Mouse (Mus musculus) v-Abl transformed pro-B cells (cell line): ENCODE data around the gene Ano8.

ENCODE experiments used
- in situ Hi-C, 2 experiments: fragments of 400-800 bp; cut with MboI; formaldehyde crosslinking; loops; one replicate each; pipeline ENCODE4 v1.15.1; 2025; ENCODE audit not compliant: unreplicated experiment in 2 of 2

The Ano8 gene

GRCm38 (mm10) chr8:71504349-71504748 is 18.6 kb upstream of the Ano8 start:
- in situ Hi-C loops, result no loop called here

GRCm38 (mm10) chr8:71498816-71499690 is 13.3 kb upstream of the Ano8 start:
- in situ Hi-C loops, result no loop called here

GRCm38 (mm10) chr8:71497881-71498501 is 12.2 kb upstream of the Ano8 start:
- in situ Hi-C loops, result no loop called here

GRCm38 (mm10) chr8:71497077-71497645 is 11.4 kb upstream of the Ano8 start:
- in situ Hi-C loops, result no loop called here

- in situ Hi-C loops, result no loop called here
These were observed 10.7 kb upstream of the Ano8 start for GRCm38 (mm10) chr8:71496481-71496880.

- in situ Hi-C loops, result no loop called here
These were observed 10.0 kb upstream of the Ano8 start for GRCm38 (mm10) chr8:71495811-71496210.

GRCm38 (mm10) chr8:71495039-71495438 is 9.3 kb upstream of the Ano8 start:
- in situ Hi-C loops, result no loop called here

- in situ Hi-C loops, result no loop called here
These were observed 2.7 kb upstream of the Ano8 start for GRCm38 (mm10) chr8:71488454-71488853.

- in situ Hi-C loops, result no loop called here
These were observed 2.1 kb upstream of the Ano8 start, which contains the start of gene Gtpbp3 for GRCm38 (mm10) chr8:71487691-71488445. Gtpbp3 (plus strand) TSS chr8:71488103.

- in situ Hi-C loops, result no loop called here
These were observed 370 bp upstream of the Ano8 start for GRCm38 (mm10) chr8:71486136-71486529.

GRCm38 (mm10) chr8:71484736-71485135 is 1.0 kb downstream of the Ano8 start:
- in situ Hi-C loops, result no loop called here

- in situ Hi-C loops, result no loop called here
These were observed 1.8 kb downstream of the Ano8 start for GRCm38 (mm10) chr8:71483932-71484331.

GRCm38 (mm10) chr8:71478943-71479342 is 6.8 kb downstream of the Ano8 start:
- in situ Hi-C loops, result loop anchor here in 1 of 2 experiments (5.0 kb wide), 1 partner anchor 107 kb away; the partner anchor contains the start of gene Ocel1

- in situ Hi-C loops, result loop anchor here in 1 of 2 experiments (5.0 kb wide), 1 partner anchor 105 kb away; the partner anchor contains the start of gene Ocel1
These were observed 8.4 kb downstream of the Ano8 start for GRCm38 (mm10) chr8:71477196-71477845.

GRCm38 (mm10) chr8:71476099-71476940 is 9.4 kb downstream of the Ano8 start:
- in situ Hi-C loops, result loop anchor here in 1 of 2 experiments (5.0 kb wide), 1 partner anchor 104 kb away; the partner anchor contains the start of gene Ocel1

GRCm38 (mm10) chr8:71475702-71476075 is 10.1 kb downstream of the Ano8 start:
- in situ Hi-C loops, result loop anchor here in 1 of 2 experiments (5.0 kb wide), 1 partner anchor 103 kb away; the partner anchor contains the start of gene Ocel1

GRCm38 (mm10) chr8:71474785-71475701 is 10.7 kb downstream of the Ano8 start:
- in situ Hi-C loops, result loop anchor here in 1 of 2 experiments (5.0 kb wide), 1 partner anchor 103 kb away; the partner anchor contains the start of gene Ocel1

- in situ Hi-C loops, result no loop called here
These were observed 11.4 kb downstream of the Ano8 start for GRCm38 (mm10) chr8:71474344-71474743.
